Mouse (Mus musculus): Measurements from ENCODE around the gene Cdkn2aipnl.

DNA sequence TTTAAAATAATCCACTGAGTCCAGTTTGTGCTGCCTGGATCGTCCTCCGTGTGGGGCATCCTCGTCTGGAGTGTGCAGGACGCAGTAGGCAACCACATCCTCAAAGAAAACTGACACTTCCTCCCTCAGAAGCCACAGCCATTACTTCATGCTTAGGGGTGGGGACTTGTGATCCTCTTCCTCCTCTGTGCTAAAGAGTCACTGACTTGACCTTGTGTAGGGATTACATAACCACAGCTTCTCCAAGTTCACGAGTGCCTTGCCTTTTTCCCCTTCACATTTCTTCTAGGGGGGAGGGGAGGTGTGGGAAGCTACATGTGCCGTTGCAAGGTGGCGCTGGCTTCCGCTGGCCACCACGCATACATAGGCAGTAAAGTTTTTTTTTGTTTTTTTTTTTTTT lies 35.7 kb upstream of the Cdkn2aipnl start:
- TF ChIP-seq CTCF (IDR thresholded peaks at IDR 0.05; ENCODE audit: control insufficient read depth, insufficient read depth, low read length) (no peak), POLR2A (IDR thresholded peaks at IDR 0.05; ENCODE audit: borderline replicate concordance, control insufficient read depth, low read depth, low read length) (no peak)

Data from bone marrow, adult 2 months (tissue).